Mouse (Mus musculus) heart, embryonic 12.5 days (tissue): Measurements from ENCODE around the gene Vps72. TPM values are rescaled to one million over a fixed set of nuclear protein-coding genes. Genes with fewer than 3 reads are reported as not detected.

Experiments used
- ATAC-seq: fragments of 200-750 bp; cut with Nextera tagmentation; 2 replicates; pipeline ENCODE4 v1.8.0; 2017; ENCODE audit warnings: moderate TSS enrichment, moderate library complexity; ENCODE audit not compliant: insufficient number of reproducible peaks, low FRiP score
- H3K27ac ChIP-seq: fragments of 300-500 bp; sonication (generic); 2 replicates; pipeline ENCODE4 v1.5.1; 2016; ENCODE audit warnings: mild to moderate bottlenecking, moderate library complexity; ENCODE audit not compliant: poor library complexity, severe bottlenecking
- H3K27me3 ChIP-seq: fragments of 300-500 bp; sonication (generic); replicated peaks from 2 replicates; pipeline ENCODE4 v1.6.1; 2016; ENCODE audit warnings: mild to moderate bottlenecking, moderate library complexity
- H3K36me3 ChIP-seq: fragments of 300-500 bp; sonication (generic); 2 replicates; pipeline ENCODE4 v1.6.1; 2016; ENCODE audit warnings: mild to moderate bottlenecking, moderate library complexity
- H3K4me1 ChIP-seq: fragments of 300-500 bp; sonication (generic); replicated peaks from 2 replicates; pipeline ENCODE4 v1.6.1; 2016; ENCODE audit warnings: mild to moderate bottlenecking
- H3K4me2 ChIP-seq: fragments of 300-500 bp; sonication (generic); 2 replicates; pipeline ENCODE4 v1.6.1; 2016; ENCODE audit warnings: mild to moderate bottlenecking, moderate library complexity
- H3K4me3 ChIP-seq: fragments of 300-500 bp; sonication (generic); 2 replicates; pipeline ENCODE4 v1.5.1; 2016; ENCODE audit warnings: mild to moderate bottlenecking
- H3K9ac ChIP-seq: fragments of 300-500 bp; sonication (generic); 2 replicates; pipeline ENCODE4 v1.6.1; 2016; ENCODE audit warnings: mild to moderate bottlenecking, moderate library complexity
- H3K9me3 ChIP-seq: fragments of 300-500 bp; sonication (generic); replicated peaks from 2 replicates; pipeline ENCODE4 v1.6.1; 2016; ENCODE audit warnings: mild to moderate bottlenecking, moderate library complexity
- WGBS: fragments of 180-500 bp; shearing (Covaris S2); methylation state at CpG from one replicate; pipeline ENCODE4 v1.1.7; 2016; 5-methylcytosine and 5-hydroxymethylcytosine counted together
- microRNA-seq: library from miRNA; unstranded; fragments of <30 nt; microRNA quantifications from one replicate; pipeline ENCODE4, GENCODE M21; 2017
- polyA plus RNA-seq: library from polyadenylated mRNA; unstranded; fragments of >200 nt; fragmentation: Nextera tagmentation; extraction: Ambion mirVana; gene quantifications from 2 replicates; pipeline ENCODE4 v1.2.1, GENCODE M21; 2016

Vps72 gene
- polyA plus RNA-seq, 1 experiment from 2014 or later, result 103 TPM

DNA sequence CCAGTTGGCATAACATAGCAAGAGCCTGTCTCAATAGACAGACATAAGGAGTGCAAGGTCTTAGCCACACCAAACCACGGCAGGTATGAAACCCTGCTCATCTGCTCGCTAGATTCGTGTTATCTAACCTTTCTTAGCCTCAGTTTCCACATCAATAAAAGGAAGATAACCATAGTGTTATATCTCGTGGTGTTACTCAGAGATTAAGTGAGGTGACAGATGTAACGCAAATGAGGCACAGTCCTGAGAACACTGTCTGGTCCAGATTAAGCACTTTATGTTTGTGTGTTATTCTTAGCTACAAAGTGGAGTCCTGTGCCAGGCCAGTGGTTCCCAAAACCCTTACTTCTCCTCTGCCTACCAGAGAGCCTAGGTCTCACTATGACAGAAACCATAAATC lies 54.0 kb downstream of the Vps72 start:
- H3K36me3 ChIP-seq, result peaks cover 23% of the 10 kb centered on the region
- WGBS, result 49% methylated on average over 5 of the region's 5 CpGs
- H3K4me3 ChIP-seq, result no peak overlapping the region
- no peak overlapping the region for H3K27ac ChIP-seq
- H3K9me3 ChIP-seq, result no peaks in the 10 kb centered on the region
- no peak overlapping the region for H3K4me2 ChIP-seq
- ATAC-seq, result no peak
- peaks cover 40% of the 10 kb centered on the region for H3K4me1 ChIP-seq
- no peak overlapping the region for H3K9ac ChIP-seq
- H3K27me3 ChIP-seq, result peaks cover 27% of the 10 kb centered on the region

DNA sequence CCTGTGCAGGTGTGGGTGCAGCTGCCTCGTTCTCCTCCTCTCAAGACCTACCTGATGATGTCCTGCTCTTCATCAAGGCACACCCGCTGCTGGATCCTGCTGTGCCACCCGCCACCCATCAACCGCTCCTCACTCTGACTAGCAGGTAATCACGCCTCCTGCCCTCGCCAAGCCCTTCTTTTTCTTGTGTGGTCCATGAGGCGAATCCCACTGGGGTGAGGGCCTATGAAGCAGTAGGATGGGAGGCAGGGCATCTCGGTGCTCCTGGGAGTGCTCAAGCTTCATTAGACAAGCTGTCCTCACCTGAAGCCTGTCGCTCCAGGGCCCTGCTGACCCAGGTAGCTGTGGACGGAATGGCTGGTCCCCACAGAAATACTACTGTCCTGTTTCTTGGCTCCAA lies 59.2 kb downstream of the Vps72 start:
- ATAC-seq, result no peak
- Histone ChIP-seq H3K4me2 (no peak overlapping the region), H3K9ac (no peak overlapping the region), H3K9me3 (0 out of 2 replicates have a peak, but pooled peaks cover 6% of the 10 kb centered on the region), H3K27ac (no peak overlapping the region), H3K36me3 (peaks cover 48% of the 10 kb centered on the region), H3K4me1 (peaks cover 22% of the 10 kb centered on the region), H3K27me3 (peaks cover 56% of the 10 kb centered on the region), H3K4me3 (no peak overlapping the region)
- WGBS, result 88% methylated on average over 10 of the region's 10 CpGs

DNA sequence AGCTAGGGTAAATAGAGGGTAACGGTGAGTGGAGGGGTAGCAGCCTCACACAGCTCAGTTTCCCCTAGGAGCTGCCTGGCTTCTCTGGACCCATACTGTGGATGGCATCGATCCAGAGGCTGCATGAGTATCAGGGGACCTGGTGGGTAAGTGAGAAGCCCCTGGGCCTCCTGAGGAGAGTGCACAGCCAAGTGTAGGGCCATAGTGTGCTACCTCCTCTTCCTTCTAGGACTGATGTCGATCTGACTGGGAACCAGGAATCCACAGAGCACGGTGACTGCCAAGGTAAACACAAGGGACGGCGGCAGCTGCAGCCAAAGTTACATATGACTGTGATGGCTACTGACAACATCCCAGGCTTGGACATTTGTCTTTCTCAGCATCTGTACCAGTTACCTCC lies 60.3 kb downstream of the Vps72 start:
- Histone ChIP-seq H3K9ac (no peak overlapping the region), H3K36me3 (peaks cover 48% of the 10 kb centered on the region), H3K4me1 (peaks cover 21% of the 10 kb centered on the region), H3K27ac (no peak overlapping the region), H3K4me2 (no peak overlapping the region), H3K4me3 (no peak overlapping the region), H3K9me3 (0 out of 2 replicates have a peak, but pooled peaks cover 6% of the 10 kb centered on the region), H3K27me3 (peaks cover 56% of the 10 kb centered on the region)
- no peak for ATAC-seq
- WGBS, result 59% methylated on average over 6 of the region's 6 CpGs

Small RNA genes within 50 kb of the gene (microRNA-seq; reads per million reads assigned to microRNA genes)
- gene Mir8099-1, result not detected

Other genes starting within 250 kb of the Vps72 start
- gene Psmb4, start 224.1 kb upstream of the Vps72 start, polyA plus RNA-seq, result 232 and 235 TPM in 2 replicates
- 42.3 and 43.9 TPM in 2 replicates for gene Selenbp1, start 178.0 kb upstream of the Vps72 start, polyA plus RNA-seq
- 8.7 and 9.5 TPM in 2 replicates for gene Rfx5, start 156.9 kb upstream of the Vps72 start, polyA plus RNA-seq
- 18.0 and 20.3 TPM in 2 replicates for gene Pi4kb, start 136.3 kb upstream of the Vps72 start, polyA plus RNA-seq
- gene Zfp687, start 95.6 kb upstream of the Vps72 start, polyA plus RNA-seq, result 23.2 and 25.6 TPM in 2 replicates
- 199 and 214 TPM in 2 replicates for gene Psmd4, start 68.4 kb upstream of the Vps72 start, polyA plus RNA-seq
- 18.2 and 18.5 TPM in 2 replicates for gene Pip5k1a, start 4.1 kb upstream of the Vps72 start, polyA plus RNA-seq
- gene Tmod4, start 13.5 kb downstream of the Vps72 start, polyA plus RNA-seq, result 0.59 and 0.69 TPM in 2 replicates
- 48.6 and 52.7 TPM in 2 replicates for gene Scnm1, start 23.0 kb downstream of the Vps72 start, polyA plus RNA-seq
- gene Lysmd1, start 23.1 kb downstream of the Vps72 start, polyA plus RNA-seq, result 8.1 and 9.1 TPM in 2 replicates
- 0.62 and 0.91 TPM in 2 replicates for gene Tnfaip8l2, start 31.3 kb downstream of the Vps72 start, polyA plus RNA-seq
- 3.6 and 5.5 TPM in 2 replicates for gene Sema6c, start 49.4 kb downstream of the Vps72 start, polyA plus RNA-seq
- 7.7 and 8.9 TPM in 2 replicates for gene Gabpb2, start 106.9 kb downstream of the Vps72 start, polyA plus RNA-seq
- 60.9 and 62.1 TPM in 2 replicates for gene Cdc42se1, start 117.7 kb downstream of the Vps72 start, polyA plus RNA-seq
- gene Mllt11, start 121.1 kb downstream of the Vps72 start, polyA plus RNA-seq, result 12.8 and 13.6 TPM in 2 replicates
- gene Gm128, start 130.6 kb downstream of the Vps72 start, polyA plus RNA-seq, result 0.53 and 0.64 TPM in 2 replicates
- gene Bnipl, start 140.2 kb downstream of the Vps72 start, polyA plus RNA-seq, result not detected in 2 replicates
- 26.9 and 29.7 TPM in 2 replicates for gene Mindy1, start 170.3 kb downstream of the Vps72 start, polyA plus RNA-seq
- gene Prune1, start 171.1 kb downstream of the Vps72 start, polyA plus RNA-seq, result 29.5 and 31.7 TPM in 2 replicates
- 1.2 and 1.7 TPM in 2 replicates for gene Anxa9, start 196.2 kb downstream of the Vps72 start, polyA plus RNA-seq
- 136 and 137 TPM in 2 replicates for gene Cers2, start 203.8 kb downstream of the Vps72 start, polyA plus RNA-seq
- 29.7 and 30.9 TPM in 2 replicates for gene Setdb1, start 246.2 kb downstream of the Vps72 start, polyA plus RNA-seq